Mouse (Mus musculus): Measurements from ENCODE around the gene Nfatc2. TPM values are rescaled to one million over a fixed set of nuclear protein-coding genes. Genes with fewer than 3 reads are reported as not detected.

The Nfatc2 gene
- total RNA-seq, 2 experiments from 2014 or later = 6.5 to 7.5 TPM

DNA sequence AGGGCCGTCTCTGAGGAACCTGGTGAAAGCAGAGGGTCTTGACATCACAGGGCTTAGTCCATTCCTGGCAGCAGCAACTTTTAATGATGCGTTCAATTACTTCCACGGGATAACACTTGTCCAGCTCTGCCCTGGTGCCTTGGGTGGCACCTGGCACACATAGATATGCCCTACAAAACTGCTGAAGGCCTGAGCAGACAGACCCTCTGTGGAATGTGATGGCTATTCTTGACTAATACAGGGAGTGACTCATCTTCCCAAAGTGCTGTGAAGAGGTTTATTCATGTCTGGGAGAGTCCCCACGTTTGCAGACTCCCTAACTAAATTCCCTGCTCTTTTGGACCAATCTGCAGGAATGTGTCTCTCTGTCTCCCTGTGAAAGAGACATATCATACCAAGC lies 53.4 kb downstream of the Nfatc2 start:
- DNase-seq = no peak
- intact Hi-C loops (cut with DNase I; ENCODE audit: low total_unique reads) = no loop called here

DNA sequence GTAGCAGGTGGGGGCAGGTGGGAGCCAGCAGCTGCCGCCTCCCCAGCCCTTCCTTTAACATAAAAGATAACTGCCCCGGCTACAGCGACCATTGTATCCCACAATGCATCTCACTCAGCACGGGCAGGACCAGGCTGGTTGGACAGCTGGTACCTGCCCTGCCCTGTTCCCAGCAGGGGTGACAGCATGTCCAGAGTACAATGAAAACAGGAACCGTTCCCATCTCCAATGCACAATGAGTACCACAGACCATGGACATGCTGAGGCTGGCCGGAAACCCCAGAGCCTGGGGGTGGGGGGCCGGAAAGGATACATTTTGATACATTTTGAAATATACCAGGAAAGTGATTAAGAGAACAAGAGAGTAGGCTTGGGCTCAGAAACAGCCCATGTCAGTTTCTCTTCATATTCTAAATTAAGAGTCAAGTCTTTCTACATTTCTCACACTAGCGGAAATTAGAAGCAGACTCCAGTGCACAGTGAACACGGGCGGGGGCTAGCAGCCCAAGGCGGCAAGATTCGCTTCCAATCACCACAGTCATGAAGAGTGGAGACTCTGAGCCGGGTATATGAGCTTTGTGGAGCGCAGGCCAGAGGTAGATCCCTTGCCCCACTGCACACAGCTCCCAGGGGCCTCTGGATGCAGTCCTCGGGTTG lies 55.4 kb downstream of the Nfatc2 start:
- no peak for DNase-seq
- intact Hi-C loops (cut with DNase I; ENCODE audit: low total_unique reads) = no loop called here

DNA sequence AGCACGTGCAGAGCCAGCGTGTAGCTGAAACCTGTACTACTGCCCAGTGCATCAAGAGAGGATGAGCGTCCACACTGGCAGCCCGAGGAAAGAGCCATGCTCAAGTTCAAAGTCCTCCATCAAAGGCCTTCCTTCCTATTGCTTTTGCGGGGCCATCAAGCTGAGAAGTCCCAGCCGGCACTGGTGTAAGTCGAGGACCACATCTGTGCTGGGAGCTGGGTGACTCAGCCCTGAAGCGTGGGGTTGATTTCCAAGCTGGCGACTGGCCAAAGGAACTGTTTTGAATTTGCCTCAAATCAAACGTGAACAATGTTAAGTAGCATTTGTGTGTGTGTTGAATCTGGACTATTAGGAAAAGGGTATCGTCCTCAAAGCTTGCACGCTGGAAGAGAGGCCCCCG lies 57.4 kb downstream of the Nfatc2 start:
- intact Hi-C loops (cut with DNase I; ENCODE audit: low total_unique reads) = no loop called here
- DNase-seq = peak; percentile 79

DNA sequence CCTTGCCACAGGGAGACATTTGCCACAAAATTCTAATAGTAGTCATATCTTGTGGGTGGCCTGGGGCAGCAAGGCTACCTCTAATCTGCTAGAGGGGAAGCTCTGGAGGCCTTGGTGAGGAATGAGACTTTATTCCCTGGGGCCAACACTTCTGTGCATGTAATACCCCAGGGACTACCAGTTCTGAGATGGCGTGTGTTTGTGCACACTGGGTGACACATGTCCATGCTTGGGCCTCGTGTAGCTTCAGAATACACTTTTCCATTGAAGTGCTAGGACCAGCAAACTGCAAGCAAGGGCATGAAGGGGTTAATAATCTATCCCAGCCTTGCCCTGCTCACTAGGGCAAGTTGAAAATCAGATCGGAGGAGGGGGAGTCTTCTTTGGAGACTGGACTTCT lies 58.4 kb downstream of the Nfatc2 start:
- intact Hi-C loops (cut with DNase I; ENCODE audit: low total_unique reads) = no loop called here
- no peak for DNase-seq

DNA sequence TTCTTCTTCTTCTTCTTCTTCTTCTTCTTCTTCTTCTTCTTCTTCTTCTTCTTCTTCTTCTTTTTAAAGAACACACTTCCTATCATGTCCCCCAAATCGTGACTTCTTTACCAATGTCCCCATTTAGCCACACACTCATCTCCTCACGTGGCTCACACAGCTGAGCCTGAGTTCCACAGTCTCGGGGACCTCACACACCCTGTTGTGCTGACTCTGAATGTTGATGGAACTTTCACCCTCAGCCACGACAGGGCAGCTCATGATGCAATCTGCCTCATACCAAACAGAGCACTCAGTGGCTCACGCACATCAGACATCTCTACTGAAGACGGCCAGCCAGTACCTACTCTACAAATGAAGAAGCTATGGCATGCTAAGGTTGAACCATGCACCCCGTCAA lies 60.2 kb downstream of the Nfatc2 start:
- intact Hi-C loops (cut with DNase I; ENCODE audit: low total_unique reads) = no loop called here
- DNase-seq = no peak

DNA sequence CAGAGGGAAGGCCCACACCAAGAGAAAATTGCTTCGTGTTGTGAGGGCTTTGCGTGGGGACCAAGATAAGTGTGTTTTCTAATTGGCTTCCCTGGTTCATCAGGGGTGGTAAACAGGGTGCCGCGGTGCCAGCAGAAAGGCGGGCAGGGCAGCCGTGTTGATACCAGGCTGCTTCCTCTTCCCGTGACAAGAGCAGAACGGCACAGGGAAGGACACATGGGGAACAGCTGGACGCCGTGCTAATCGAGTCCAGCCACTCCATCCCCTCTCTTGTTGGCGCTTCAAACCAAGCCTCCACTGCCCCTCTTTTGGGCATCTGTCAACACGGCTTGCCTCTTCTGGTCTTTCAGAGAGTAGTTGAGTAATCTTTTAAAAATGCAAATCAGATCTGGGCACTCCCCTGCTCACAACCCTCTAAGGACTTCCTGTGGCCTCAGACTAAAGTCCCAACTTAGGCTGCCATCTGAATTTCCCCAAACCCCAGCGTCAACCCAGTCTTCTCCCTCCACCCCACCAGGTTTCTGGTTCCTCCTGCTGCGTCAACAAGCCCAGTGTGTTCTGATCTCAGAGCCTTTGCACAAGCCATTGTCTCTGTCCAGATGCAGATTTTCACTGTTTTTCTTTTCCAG lies 61.7 kb downstream of the Nfatc2 start:
- intact Hi-C loops (cut with DNase I; ENCODE audit: low total_unique reads) = no loop called here
- DNase-seq = no peak

DNA sequence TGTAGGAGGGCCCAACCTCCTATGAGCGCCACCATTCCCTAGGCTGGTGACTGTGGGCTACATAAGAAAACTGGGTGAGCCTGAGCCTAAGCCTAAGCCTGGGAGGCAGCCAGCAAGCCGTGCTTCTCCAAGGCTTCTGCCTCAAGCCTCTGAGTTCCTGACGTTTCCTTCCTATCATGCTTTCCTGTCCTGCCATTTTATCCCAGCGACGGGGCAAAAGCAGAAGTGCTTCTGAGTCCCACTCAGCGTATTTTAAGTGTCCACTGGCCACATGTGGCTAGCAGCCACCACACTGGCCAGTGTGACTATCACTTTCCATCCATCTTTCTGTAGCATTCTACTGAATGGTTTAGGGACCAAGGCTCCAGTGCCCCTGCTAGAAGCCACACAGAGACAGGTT lies 62.4 kb downstream of the Nfatc2 start:
- no peak for DNase-seq
- intact Hi-C loops (cut with DNase I; ENCODE audit: low total_unique reads) = no loop called here

DNA sequence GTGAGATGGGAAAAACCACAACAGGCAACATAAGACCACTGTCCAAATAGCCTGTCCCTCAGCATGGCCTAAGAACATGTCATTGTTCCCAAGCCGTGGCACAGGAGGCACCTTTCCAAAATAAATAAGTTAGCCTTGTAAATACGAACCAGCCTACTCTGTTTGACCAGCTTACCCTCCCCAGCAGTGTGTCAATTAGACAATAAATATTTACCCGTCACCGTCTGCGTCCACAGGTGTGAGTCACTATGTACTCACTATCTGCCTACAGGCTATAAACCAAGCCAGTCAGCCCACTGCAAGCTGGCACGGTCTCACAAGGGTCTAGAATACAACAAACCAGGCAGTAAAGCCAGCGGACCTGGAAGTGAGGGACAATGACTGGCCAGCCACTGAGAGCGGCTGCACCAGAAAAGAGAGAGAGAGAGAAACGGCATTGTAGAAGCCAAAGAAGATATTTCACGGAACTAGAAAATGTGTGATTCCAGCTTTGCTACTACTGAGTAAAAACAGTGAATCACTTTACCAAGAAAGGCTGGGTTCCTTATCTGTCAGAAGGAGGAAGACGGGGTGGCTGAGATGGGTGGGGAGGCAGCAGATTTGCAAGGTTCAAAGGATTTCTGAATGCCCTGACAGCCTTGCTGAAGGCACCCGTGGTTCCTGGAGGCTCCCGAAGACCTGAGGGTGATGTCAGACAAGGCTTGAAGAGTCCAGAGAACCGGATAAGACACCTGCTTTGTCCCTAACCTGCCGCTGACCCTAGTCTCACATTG lies 69.2 kb downstream of the Nfatc2 start:
- intact Hi-C loops (cut with DNase I; ENCODE audit: low total_unique reads) = no loop called here

DNA sequence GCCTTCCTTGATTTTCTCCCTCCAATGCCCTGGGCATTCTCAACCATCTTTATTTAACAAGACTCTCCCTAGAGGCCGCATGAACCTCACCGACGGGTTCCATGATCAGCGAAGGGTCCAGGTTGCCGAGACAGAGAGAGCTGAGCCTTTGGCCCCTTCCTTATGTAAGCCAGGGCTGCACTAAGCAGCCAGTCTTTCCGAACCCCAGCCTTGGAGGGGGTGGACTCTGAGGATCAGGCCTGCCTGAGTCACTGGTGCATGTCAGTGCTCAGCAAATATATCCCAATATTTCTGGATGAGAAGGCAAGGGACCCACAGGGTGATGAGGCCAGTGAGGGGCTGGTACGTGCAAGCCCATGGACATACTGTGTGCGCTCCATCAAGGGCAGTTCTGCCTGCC lies 72.9 kb downstream of the Nfatc2 start:
- intact Hi-C loops (cut with DNase I; ENCODE audit: low total_unique reads) = no loop called here
- DNase-seq = no peak

More for the DNA sequence above, 69.2 kb downstream of the Nfatc2 start:
- no peak for DNase-seq

DNA sequence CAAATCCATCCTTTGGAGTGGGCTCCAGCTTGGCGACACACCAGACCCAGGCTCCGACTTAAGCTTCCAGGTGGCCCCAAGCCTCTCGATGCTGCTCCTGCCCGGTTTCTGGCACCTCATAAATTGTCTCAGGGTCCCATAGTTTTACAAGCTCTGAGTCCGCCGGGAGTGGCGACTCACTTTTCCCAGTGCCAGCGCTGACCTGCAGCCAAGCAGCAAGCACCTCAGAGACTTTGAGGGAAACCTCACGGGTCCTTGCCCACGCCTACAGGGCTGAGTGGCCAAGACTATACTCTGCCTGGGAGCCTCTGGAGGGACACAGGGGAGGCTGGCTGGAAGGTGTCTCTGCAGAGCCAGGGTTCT lies 74.0 kb downstream of the Nfatc2 start:
- no peak for DNase-seq
- intact Hi-C loops (cut with DNase I; ENCODE audit: low total_unique reads) = no loop called here

DNA sequence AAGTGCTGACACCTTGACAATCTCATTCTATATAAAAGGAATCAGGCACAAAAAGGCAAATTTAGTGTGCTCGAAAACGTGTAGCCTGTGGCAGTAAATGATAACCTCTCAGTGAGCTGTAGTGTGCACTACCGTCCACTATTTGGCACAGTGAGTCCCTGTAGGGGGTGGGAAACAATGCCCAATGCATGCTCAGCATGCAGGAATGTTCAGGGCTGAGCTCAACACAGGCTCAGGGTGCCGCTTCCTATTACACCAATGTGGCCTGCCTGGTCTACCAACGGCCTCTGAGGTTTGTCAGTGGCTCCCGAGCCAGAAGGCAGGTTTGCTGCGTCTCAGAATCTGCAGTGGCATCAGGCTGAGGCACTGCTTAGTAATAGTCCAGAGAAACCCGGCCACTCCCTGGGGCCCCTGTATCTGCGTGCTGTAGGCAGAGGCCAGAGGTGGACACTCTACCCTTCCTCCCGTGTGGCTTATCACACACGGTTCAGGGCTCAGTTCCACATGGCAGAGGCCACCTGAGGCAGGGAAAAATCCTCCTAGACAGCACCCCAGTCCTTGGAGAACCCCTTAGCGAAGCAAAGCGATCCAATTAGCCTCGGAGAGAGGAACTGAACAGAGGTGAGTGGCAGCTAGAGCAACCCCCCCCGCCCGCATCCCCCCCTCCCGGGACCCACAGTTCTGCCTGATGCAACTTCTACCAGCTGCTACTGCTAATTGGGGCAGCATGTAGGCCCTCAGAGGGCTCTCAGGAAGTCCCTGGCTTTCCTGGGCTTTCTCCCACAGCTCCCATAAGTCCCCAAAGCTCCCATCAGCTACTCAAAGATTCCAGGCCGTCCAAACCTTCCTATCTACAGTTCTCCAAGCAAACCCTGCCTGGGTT lies 74.7 kb downstream of the Nfatc2 start:
- no peak for DNase-seq
- intact Hi-C loops (cut with DNase I; ENCODE audit: low total_unique reads) = no loop called here

DNA sequence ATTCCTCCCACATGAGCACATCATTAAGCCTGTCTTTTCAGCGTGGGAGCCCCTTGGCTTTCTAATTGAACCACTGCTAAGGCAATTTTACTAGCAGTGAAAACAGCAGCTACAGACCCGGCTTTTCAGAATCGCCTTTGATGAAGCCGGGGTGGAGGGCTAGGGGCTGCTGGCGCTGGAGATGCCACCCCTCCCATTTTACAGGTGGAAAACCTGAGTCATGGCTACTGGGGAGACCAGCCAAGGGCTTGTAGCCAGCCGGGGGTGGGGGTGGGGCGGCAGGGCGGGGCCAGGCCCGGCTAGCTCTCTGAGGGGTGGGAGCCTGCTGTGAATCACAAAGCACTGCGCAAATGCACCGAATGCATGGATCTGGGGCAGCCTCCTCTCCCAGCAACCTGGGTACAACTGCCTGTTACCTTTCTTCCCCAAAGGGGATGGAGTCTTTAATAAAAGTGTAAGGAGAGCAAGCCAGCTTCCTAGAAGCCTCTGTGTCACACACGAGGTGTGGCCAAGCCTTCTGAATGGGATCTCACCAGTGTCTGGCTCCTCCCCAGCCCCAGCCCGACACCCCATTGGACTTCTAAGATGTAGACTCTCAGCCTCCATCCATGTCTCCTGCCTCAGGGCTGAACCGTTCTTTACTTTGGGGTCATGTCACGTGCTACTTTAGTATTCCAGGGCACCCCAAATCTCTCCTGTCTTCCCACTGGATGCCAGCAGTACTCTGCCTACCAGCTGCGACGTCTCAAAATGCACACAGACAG lies 75.9 kb downstream of the Nfatc2 start:
- intact Hi-C loops (cut with DNase I; ENCODE audit: low total_unique reads) = no loop called here
- no peak for DNase-seq

DNA sequence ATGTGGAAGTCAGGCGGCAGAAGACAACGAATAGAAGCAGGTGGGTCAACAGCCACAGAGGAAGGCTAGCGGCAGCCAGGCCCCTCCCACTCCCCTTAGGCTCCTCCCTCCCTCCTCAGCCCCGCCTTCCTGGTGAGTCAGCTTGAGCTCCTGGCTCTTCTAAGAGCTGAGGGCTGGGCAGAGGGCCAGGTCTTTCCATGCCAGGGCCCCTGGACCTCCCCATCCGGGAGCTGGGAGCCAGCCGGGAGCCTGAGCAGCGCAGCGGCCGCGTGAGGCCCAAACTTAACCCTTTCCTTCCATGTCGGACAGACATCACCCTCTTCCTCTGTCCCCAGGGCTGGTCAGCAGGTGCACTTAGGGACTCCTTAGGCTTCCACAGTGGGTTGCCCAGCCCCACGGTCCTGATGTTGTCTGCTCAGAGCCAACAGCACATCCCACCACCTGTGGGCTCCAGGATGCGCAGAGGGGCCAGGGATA lies 76.5 kb downstream of the Nfatc2 start:
- peak; percentile 98 for DNase-seq
- intact Hi-C loops (cut with DNase I; ENCODE audit: low total_unique reads) = no loop called here

DNA sequence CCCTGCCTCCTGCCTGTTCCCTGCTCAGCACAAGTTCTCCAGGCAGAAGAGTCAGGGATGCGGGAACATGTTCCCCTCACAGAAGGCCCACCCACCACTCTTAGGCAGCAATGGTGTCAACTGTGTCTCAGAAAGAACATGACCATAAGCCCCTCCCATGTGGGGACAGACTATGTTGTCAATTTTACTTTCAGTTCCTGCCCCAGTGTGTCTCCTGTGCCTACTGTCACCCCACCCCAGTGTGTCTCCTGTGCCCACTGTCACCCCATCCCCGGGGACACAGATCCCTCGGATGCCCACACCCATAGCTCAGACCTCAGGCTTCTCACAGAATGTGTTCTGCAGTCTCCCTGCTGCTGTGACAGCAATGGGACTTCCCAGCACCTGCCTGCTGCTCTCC lies 79.2 kb downstream of the Nfatc2 start:
- no peak for DNase-seq
- intact Hi-C loops (cut with DNase I; ENCODE audit: low total_unique reads) = no loop called here

DNA sequence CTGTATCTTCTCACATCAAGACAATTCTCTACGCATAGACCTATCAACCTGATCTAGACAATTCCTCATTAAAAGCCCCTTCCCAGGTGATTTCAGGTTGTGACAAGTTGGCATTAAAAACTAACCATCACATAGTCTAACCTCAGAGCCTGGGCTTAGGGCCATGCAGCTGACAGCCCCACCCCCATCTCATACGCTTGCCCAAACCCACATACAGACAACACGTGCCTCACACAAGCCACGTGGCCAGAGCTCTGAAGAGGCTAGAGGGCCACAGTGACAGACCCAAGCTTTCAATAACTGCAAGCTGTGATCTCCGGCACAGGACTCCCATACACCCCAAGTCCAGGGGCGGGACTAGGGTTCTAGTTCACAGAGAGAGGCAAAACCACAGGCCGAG lies 80.7 kb downstream of the Nfatc2 start:
- intact Hi-C loops (cut with DNase I; ENCODE audit: low total_unique reads) = no loop called here
- DNase-seq = no peak

DNA sequence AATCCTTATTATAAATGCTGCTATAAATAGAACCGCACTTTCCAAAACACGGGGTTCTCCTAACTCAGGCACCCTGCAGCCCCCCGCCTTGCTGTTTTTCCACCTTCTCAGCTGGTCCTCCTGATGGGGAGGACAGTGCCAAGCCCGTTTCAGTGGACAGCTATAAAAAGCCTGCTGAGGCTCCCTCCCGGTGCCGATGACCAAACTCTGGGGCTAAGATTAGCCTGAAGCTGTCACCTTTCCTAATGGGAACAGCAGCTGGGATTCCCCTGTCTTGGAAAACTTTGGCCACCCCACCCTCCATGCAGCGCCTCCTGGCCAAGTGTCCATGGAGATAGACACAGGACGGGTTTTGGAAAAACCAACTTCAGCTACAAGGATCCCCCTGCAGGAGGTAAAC lies 81.9 kb downstream of the Nfatc2 start:
- peak; percentile 68 for DNase-seq
- intact Hi-C loops (cut with DNase I; ENCODE audit: low total_unique reads) = no loop called here

DNA sequence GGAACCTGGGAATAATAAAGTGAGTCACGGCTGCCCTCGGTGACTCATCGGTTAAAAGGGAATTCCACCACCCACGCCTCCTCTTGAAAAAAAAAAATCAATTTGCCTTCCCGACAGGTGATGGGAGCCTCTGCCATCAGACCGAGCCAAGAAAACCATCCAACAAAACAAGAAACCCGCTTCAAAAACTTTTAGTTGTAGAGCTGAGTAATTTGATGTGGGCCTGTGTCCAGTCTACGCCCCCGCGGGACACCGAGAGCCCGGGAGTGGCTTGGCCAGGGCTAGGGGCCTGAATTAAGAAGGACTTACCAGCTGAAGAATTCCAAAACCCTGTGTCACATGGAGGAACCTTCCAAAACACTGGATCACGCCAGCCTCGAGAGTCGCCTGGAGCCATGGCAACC lies 83.2 kb downstream of the Nfatc2 start:
- peak; percentile 85 for DNase-seq
- intact Hi-C loops (cut with DNase I; ENCODE audit: low total_unique reads) = no loop called here

DNA sequence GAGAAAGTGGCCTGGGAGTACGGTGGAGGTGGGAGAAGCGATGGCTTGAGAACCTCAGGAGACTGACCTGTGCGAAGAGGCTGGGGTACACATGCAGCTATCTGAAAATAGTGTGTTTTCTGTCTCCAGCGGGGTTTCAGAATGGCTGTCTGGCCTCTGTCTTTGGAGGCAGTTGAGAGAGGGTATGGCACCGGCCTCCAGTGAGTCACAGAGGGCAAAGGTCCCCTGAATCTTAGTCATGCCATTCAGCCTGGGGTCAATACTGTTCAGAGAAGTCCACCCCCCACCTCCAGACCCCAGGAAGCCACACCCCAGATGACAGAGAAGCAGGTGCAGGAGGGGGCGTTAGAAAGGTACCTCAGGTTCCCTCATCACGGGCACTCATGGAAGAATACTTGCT lies 83.7 kb downstream of the Nfatc2 start:
- intact Hi-C loops (cut with DNase I; ENCODE audit: low total_unique reads) = no loop called here

DNA sequence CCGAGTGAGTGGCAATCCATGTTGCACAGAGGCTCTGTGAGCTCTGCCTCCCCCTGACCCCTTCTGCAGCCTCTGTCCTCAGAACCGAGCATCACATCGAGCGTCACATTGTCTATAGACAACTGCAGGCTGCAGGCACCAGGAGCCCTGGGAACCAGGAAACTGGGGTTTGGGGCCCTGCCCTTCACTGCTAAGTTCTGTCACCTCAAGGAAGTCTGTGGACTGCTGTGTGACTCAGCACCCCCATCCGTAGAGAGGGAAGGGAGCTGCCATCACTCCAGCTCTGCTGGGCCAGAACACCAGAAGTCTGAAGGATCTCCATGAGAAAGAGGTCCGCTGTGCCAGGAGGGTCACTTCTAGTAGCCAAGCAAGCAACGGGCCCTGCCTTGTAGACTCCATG lies 84.7 kb downstream of the Nfatc2 start:
- no peak for DNase-seq
- intact Hi-C loops (cut with DNase I; ENCODE audit: low total_unique reads) = no loop called here

More for the DNA sequence above, 83.7 kb downstream of the Nfatc2 start:
- no peak for DNase-seq

Measured in gastrocnemius, postnatal 14 days (tissue).